Mouse (Mus musculus) cerebellum, adult 11 months (tissue): Measurements from ENCODE around the gene Dnah14.

Source experiments
- DNase-seq: peaks from one replicate; pipeline ENCODE4 v3.0.0; 2022

The Dnah14 gene

DNA sequence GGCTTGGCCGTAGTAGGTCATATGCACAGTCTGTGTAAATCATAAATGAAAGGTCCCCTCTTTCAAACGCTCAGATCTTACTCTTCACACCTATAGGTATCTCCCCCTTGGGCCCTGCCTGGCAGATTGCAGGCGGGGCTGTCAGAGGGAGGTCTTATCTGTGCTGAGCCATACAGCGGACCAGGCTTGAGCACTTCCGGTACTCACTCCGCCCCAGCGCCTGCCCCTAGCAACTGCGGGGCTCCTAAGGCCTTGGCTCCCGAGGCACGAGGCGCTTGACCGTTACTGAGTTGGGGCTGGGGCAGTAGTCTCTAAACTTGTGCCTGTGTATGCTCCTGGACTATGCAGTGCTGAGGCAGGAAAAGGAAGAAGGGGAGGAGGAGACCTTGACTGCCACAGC is at the start of gene Dnah14:
Gene Dnah14, plus strand, starts transcription at position 238 of the 400 bp plus-strand sequence.
- no peak for DNase-seq

DNA sequence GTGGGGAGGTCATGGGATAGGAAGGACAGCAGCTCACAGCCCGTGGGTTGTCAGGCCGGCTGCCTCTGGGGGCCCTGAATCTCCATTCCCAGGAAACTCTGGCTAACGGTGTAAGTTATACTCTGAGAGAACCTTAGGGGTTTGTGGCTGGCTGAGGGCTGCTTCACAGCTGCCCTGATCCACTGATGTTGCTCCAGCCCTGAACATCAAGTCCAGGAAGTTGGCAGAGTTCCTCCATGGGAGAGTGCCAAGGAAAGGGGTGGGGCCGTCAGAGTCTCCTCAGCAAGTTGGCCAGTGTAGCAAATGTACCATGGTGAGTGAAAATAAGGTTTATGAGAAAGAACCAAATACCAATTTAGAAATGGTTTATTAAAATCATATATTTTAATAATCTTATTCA is 47.0 kb upstream of the Dnah14 start:
- no peak for DNase-seq

GRCm38 (mm10) chr1:181535165-181535873 is 41.0 kb upstream of the Dnah14 start:
- DNase-seq = no peak

- no peak for DNase-seq
Measured at GRCm38 (mm10) chr1:181537627-181538525, 38.5 kb upstream of the Dnah14 start.

GRCm38 (mm10) chr1:181539846-181540769 is 36.3 kb upstream of the Dnah14 start:
- no peak for DNase-seq

- DNase-seq = no peak
Measured at GRCm38 (mm10) chr1:181543711-181544383, 32.5 kb upstream of the Dnah14 start.

- DNase-seq = peak; percentile 49
Measured at GRCm38 (mm10) chr1:181545044-181545772, 31.2 kb upstream of the Dnah14 start.

DNA sequence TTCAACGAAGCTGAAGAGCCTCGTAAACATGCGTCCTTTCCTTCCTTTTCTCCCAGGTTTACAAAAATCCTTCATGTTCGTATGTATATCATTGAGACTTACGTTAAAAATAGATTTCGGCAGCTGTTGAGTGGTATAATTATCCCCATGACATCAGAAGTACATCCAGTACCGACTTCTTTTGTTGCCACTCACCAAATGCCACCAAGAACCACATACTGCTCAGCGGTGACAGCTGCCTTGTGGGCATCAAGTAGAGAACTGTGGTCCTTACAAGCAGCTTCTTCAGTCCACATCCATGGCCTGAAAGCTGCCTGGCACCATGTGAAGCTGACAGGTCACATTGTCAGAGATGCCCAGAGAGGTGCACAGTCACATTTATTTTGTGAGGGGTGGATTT is 26.4 kb upstream of the Dnah14 start:
- no peak for DNase-seq

DNA sequence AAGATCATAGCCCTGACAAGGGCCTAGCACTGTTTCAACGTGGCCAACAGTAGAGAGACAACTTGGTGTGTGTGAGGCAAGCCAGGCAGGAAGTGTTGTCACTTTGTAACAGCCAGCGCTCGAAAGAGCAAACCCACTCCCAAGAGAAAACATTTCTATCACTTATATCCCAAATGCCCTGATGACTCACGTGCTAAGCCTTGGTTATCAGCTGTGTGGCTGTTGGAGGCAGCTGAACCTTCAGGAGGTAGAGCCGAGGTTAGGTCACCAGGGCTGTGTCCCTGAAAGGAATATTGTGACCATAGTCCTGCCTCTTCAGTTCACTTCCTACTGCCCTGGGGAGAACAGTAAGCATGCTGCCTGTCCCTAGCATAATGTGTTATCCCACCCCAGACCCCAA is 25.5 kb upstream of the Dnah14 start:
- DNase-seq = no peak

DNA sequence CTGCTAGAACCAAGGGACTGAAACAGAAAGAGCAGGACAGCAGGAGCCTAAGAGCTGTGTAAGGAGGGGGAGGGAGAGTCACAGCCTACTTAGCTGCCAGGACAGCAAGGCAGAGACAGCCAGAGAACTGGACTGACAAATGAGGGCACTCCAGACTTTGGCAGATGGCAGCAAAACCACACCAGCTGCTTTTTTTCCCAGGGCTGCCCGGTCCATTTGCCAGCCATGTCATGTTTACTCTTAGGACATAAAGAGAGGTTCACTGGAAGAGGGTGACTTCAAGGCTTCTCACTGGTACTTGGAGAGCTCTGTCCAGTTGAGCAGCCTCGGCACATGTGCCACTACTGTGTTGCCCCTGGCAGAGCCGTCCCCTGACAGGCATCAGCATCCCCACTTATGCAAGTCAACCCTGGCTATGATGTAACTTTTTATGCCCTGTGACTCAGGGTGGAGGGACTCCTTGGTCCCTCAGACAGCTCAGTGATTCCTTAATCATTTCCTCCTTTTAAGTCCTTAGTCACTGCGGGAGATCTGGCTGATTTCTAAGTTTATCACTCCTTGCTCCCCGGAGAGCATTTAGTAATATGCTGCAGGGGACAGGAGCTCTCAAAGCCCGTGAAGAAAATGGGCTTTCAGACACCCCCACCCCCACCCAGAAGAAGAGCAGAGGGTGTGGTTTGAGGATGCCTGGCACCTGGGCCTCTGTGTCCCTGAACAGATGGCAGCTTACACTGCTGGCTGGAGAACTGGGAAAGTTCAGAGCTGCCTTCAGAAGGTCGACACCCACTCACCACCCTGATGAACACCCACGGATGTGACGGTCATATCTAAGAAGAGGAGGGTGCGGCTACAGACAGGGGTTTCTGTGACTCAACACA is 23.6 kb upstream of the Dnah14 start:
- DNase-seq = peak; percentile 52

GRCm38 (mm10) chr1:181555475-181555874 is 20.9 kb upstream of the Dnah14 start:
- no peak for DNase-seq

- DNase-seq = no peak
Measured at GRCm38 (mm10) chr1:181559655-181560054, 16.7 kb upstream of the Dnah14 start.

- DNase-seq = no peak
Measured at GRCm38 (mm10) chr1:181560325-181560724, 16.0 kb upstream of the Dnah14 start.

DNA sequence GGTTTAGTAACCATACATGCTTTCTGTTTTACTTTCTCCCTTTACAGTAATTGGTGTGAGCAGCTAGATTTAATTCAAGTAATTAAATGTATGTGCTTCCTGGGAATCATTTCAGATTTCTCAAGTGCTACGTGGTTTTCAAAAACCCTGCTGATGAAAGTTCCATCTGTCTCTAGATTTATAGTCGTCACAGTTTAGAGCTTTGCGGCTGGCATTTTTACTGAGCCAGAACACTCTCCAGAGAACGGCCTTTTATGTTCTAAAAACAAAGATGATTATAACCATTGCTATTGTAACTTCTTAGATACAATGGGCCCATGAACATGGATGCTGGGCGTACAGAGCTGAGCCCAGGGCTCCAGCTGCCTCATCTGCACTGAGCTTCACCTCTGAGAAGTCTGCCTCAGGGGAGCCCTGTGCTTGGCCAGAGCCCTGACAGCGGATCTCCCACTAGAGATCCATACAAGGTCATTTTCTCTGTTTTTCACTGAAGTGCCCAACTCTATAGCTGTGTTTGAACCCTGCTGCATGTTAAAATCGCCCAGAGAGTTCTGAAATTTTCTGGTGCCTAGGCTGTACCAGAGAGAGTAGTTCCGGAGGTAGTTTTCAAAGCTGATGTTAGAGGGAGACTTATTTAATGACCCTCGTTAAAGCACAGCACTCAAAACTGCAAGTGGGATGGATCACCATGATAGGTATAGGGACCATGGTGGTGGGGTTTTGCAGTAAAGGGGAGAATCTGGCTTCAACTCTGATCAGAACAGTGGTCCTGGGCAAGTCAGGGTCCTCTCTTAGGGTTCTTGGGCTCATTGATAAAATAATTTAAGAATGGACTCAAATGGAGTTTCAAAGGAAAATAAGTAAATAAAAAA is 15.2 kb upstream of the Dnah14 start:
- no peak for DNase-seq

DNA sequence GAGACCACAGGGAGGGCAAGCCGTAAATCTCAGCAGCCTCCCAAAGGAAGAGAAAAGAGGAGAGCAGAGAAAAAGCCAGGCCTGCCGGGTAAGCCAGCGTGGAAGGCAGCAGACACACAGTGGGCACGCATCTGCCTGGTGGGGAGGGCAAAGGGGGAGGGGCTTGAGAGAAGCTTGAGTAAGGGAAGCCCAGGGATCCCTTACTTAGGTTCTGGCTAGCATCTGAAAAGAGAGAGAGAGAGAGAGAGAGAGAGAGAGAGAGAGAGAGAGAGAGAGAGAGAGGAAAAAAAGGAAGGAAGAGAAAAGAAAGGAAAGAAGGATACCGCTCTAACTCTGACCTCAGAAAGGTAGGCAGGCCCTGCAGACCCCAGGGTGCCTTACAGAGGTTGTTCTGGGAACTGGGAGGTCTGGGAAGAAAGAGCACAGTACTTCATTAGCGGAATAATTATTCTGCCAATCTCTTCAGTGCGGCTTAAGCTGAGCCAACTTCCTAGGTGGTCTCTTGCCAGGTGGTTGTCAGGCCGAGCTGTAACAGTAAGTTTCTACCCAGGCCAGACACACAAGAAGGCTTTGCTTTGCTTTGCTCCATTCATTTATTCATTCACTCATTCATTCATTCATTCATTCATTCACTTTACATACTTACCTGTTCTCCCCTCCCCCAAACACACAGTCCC is 14.5 kb upstream of the Dnah14 start:
- DNase-seq = no peak

- DNase-seq = no peak
Measured at GRCm38 (mm10) chr1:181569447-181569846, 6.9 kb upstream of the Dnah14 start.

DNA sequence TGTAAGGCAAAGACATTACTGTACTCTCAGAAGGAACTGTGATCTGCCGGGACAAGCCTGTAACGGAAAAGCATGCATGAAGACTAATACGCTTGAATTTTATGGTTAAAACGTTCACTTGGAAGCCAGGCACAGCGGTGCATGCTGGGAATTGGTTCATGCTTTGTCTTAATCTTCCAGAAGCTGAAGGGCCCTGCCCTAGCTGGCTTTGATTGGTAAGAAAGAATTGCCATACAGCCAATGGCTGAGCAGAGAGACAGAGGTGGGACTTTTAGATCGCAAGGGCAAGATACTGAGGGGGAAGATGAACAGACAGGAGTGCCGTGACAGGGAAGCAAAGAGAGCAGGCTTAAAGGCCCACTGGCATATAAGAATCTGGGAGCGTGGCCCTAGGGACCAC is 6.8 kb downstream of the Dnah14 start:
- no peak for DNase-seq

DNA sequence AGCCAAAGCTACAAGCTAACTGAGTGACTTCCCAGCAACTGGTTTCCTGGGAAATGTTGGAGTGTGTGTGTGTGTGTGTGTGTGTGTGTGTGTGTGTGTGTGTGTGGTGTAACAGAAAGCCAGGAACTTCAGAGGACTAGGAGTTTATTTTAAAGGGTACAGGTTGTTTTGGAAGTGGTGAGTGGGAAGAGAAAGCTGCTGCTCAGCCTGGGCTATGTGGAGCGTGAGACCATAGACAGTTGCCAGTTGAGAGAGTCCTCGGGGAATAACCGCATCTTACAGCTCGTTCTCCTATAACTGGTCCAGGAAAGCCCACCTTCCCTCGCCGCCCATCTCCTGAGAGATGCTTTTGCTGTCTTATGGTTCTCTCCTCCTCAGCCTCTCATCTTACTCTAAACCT is 12.8 kb downstream of the Dnah14 start:
- DNase-seq = no peak

DNA sequence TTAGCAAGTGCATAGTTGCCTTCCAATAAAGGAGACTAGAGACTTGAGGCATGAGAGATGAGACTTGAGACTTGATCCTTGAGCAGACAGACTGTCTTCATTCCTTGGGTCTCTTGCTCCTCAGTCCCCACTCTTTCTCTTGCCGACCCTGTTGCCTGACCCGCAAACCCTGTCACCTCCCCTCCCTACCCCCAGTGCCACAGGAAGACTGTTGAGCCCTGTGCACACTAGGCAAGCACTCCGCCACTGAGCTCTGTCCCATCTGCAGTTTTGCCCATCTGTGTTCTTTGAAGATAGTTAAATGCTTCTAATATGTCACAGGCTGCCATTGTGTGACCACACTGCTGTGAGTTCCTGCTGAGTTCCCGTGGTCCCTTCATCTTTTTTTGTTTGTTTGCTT is 23.0 kb downstream of the Dnah14 start:
- no peak for DNase-seq
